Comparison of ENCODE assay signal across 1 mouse cellular context in the genomic region with DNA sequence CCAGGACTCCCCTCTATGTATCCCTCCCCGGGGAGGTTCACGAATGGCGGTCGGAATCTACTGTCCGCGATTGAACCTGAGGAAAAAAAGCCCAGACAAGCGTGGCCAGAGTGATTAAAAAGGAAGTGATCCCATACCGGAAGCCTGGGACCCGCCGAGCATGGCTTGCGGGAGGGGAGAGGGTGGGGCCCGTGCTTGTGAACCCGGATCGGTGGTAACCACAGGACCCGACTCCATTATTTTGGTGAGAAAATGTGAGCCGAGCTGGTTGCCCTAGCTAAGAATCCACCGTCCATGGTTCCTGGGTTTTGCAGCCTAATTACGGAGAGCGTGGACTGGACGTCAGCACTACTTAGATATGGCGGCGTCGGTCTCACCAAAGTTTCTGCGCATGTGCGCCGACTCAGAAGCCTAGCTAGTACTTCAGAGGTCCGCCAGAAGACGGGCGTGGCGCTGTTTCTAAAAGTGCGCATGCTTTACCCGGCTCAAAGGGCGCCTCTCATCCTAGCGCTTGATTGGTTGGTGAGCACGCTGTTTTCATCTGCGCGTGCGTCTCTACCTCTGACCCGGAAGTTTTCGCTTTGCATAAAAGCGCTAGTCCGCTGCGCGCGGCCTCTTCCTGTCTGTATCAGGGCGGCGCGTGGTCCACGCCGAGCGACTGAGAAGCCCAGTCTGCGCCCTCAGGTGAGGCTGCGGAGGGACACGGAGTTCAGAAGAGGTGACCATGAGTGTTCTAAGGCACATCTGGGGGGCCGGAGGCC.
TF ChIP-seq lines count a peak whose summit lies in the region.

Gene Rps5, plus strand, starts transcription at position 586 of the 761 bp plus-strand sequence.

TF ChIP-seq in CH12.LX, 34 proteins besides CTCF, POLR2A, EP300 and RAD21 (continued from another document):
- TF ChIP-seq JUN (IDR thresholded peaks at IDR 0.05; ENCODE audit: insufficient read depth, low read depth, low read length) (peak; percentile 15; the same call in 1 of the 2 replicates), ZC3H11A (IDR thresholded peaks at IDR 0.05; ENCODE audit: low read depth, low read length) (no peak), PAX5 (IDR thresholded peaks at IDR 0.05; ENCODE audit: low read length) (no peak), IRF4 (IDR thresholded peaks at IDR 0.05; ENCODE audit: low read depth, low read length) (peak; percentile 9; the same call in 1 of the 2 replicates), MAX (IDR thresholded peaks at IDR 0.05; ENCODE audit: low read length) (peak; percentile 91), TBP (conservative IDR thresholded peaks at IDR 0.05; ENCODE audit: low read depth, low read length) (peak; percentile 98), BHLHE40 (IDR thresholded peaks at IDR 0.05; ENCODE audit: low read depth, low read length) (no peak), SIN3A (IDR thresholded peaks at IDR 0.05; ENCODE audit: low read length) (peak; percentile 81), MXI1 (IDR thresholded peaks at IDR 0.05; ENCODE audit: low read depth, low read length) (peak; percentile 91), HCFC1 (IDR thresholded peaks at IDR 0.05; ENCODE audit: low read depth, low read length) (peak; percentile 94), KAT2A (IDR thresholded peaks at IDR 0.05; ENCODE audit: insufficient replicate concordance, low read length) (peak; percentile 99), ELF1 (IDR thresholded peaks at IDR 0.05; ENCODE audit: low read depth, low read length) (peak; percentile 93), E2F4 (IDR thresholded peaks at IDR 0.05; ENCODE audit: insufficient replicate concordance, low read depth, low read length) (peak; percentile 93), CHD2 (IDR thresholded peaks at IDR 0.05; ENCODE audit: low read length) (peak; percentile 96), UBTF (IDR thresholded peaks at IDR 0.05; ENCODE audit: low read depth, low read length) (no peak), ZKSCAN1 (IDR thresholded peaks at IDR 0.05; ENCODE audit: borderline replicate concordance, low read depth, low read length) (no peak), POLR2AphosphoS2 (IDR thresholded peaks at IDR 0.05; ENCODE audit: low read depth, low read length) (peak; percentile 94), MEF2A (IDR thresholded peaks at IDR 0.05; ENCODE audit: borderline replicate concordance, low read depth, low read length) (peak; percentile 4; the same call in 1 of the 2 replicates), GABPA (IDR thresholded peaks at IDR 0.05; ENCODE audit: insufficient replicate concordance, low read depth, low read length) (peak; percentile 56; the same call in 1 of the 2 replicates), RCOR1 (conservative IDR thresholded peaks at IDR 0.05; ENCODE audit: low read depth, low read length) (no peak), SMC3 (IDR thresholded peaks at IDR 0.05; ENCODE audit: low read depth, low read length) (no peak), MAFK (IDR thresholded peaks at IDR 0.05; ENCODE audit: insufficient replicate concordance, low read length) (no peak), USF1 (IDR thresholded peaks at IDR 0.05; ENCODE audit: low read depth, low read length) (no peak; the same call in 1 of the 2 replicates)
